Mouse (Mus musculus): Measurements from ENCODE around the gene Acad10.

Acad10 gene

GRCm38 (mm10) chr5:121660059-121660896 lies at the start of gene Acad10, which contains the start of gene Brap:
TSS of gene Acad10 (minus strand) at chr5:121660514.
TSS of gene Brap (plus strand) at chr5:121660563.
- no peak for TF ChIP-seq GATA4 (IDR thresholded peaks at IDR 0.05; ENCODE audit: insufficient replicate concordance, low read length)

GRCm38 (mm10) chr5:121704512-121705248 lies 44.4 kb upstream of the Acad10 start:
- no peak for TF ChIP-seq GATA4 (IDR thresholded peaks at IDR 0.05; ENCODE audit: insufficient replicate concordance, low read length)

GRCm38 (mm10) chr5:121703341-121703740 lies 43.0 kb upstream of the Acad10 start:
- TF ChIP-seq GATA4 (IDR thresholded peaks at IDR 0.05; ENCODE audit: insufficient replicate concordance, low read length) = no peak

- TF ChIP-seq GATA4 (IDR thresholded peaks at IDR 0.05; ENCODE audit: insufficient replicate concordance, low read length) = no peak; the same call in 1 of the 2 replicates
Observed at GRCm38 (mm10) chr5:121701111-121701769, 40.9 kb upstream of the Acad10 start.

- no peak for TF ChIP-seq GATA4 (IDR thresholded peaks at IDR 0.05; ENCODE audit: insufficient replicate concordance, low read length)
Observed at GRCm38 (mm10) chr5:121700496-121700895, 40.2 kb upstream of the Acad10 start.

GRCm38 (mm10) chr5:121699891-121700290 lies 39.6 kb upstream of the Acad10 start:
- peak; percentile 43; the same call in 1 of the 2 replicates for TF ChIP-seq GATA4 (IDR thresholded peaks at IDR 0.05; ENCODE audit: insufficient replicate concordance, low read length)

GRCm38 (mm10) chr5:121696761-121697160 lies 36.4 kb upstream of the Acad10 start:
- TF ChIP-seq GATA4 (IDR thresholded peaks at IDR 0.05; ENCODE audit: insufficient replicate concordance, low read length) = no peak

GRCm38 (mm10) chr5:121692897-121693296 lies 32.6 kb upstream of the Acad10 start:
- TF ChIP-seq GATA4 (IDR thresholded peaks at IDR 0.05; ENCODE audit: insufficient replicate concordance, low read length) = no peak

- no peak for TF ChIP-seq GATA4 (IDR thresholded peaks at IDR 0.05; ENCODE audit: insufficient replicate concordance, low read length)
Observed at GRCm38 (mm10) chr5:121690482-121691211, 30.3 kb upstream of the Acad10 start.

GRCm38 (mm10) chr5:121686113-121686898 lies 26.0 kb upstream of the Acad10 start:
- TF ChIP-seq GATA4 (IDR thresholded peaks at IDR 0.05; ENCODE audit: insufficient replicate concordance, low read length) = no peak

GRCm38 (mm10) chr5:121685495-121685894 lies 25.2 kb upstream of the Acad10 start:
- no peak for TF ChIP-seq GATA4 (IDR thresholded peaks at IDR 0.05; ENCODE audit: insufficient replicate concordance, low read length)

- no peak for TF ChIP-seq GATA4 (IDR thresholded peaks at IDR 0.05; ENCODE audit: insufficient replicate concordance, low read length)
Observed at GRCm38 (mm10) chr5:121682250-121682649, 21.9 kb upstream of the Acad10 start.

GRCm38 (mm10) chr5:121670412-121670811 lies 10.1 kb upstream of the Acad10 start:
- no peak for TF ChIP-seq GATA4 (IDR thresholded peaks at IDR 0.05; ENCODE audit: insufficient replicate concordance, low read length)

- no peak for TF ChIP-seq GATA4 (IDR thresholded peaks at IDR 0.05; ENCODE audit: insufficient replicate concordance, low read length)
Observed at GRCm38 (mm10) chr5:121668411-121668810, 8.1 kb upstream of the Acad10 start.
